Mouse (Mus musculus) limb, embryonic 12.5 days (tissue): ENCODE data around the gene Tesk2. TPM values are rescaled to one million over a fixed set of nuclear protein-coding genes. Genes with fewer than 3 reads are reported as not detected.

Source experiments
- ATAC-seq: fragments of 200-750 bp; cut with Nextera tagmentation; 2 replicates; pipeline ENCODE4 v1.8.0; 2017; ENCODE audit warnings: low read depth, moderate TSS enrichment; ENCODE audit not compliant: insufficient number of reproducible peaks, insufficient read depth, low FRiP score, low TSS enrichment
- H3K27ac ChIP-seq: fragments of 300-500 bp; sonication (generic); 2 replicates; pipeline ENCODE4 v1.5.1; 2016; ENCODE audit warnings: mild to moderate bottlenecking, moderate library complexity
- H3K27me3 ChIP-seq: fragments of 300-500 bp; sonication (generic); 2 replicates; pipeline ENCODE4 v1.6.1; 2016; ENCODE audit warnings: mild to moderate bottlenecking, moderate library complexity
- H3K36me3 ChIP-seq: fragments of 300-500 bp; sonication (generic); 2 replicates; pipeline ENCODE4 v1.6.1; 2016; ENCODE audit warnings: mild to moderate bottlenecking, moderate library complexity
- H3K4me1 ChIP-seq: fragments of 300-500 bp; sonication (generic); replicated peaks from 2 replicates; pipeline ENCODE4 v1.6.1; 2016
- H3K4me2 ChIP-seq: fragments of 300-500 bp; sonication (generic); 2 replicates; pipeline ENCODE4 v1.6.1; 2016; ENCODE audit warnings: mild to moderate bottlenecking, moderate library complexity
- H3K4me3 ChIP-seq: fragments of 300-500 bp; sonication (generic); replicated peaks from 2 replicates; pipeline ENCODE4 v1.5.1; 2016; ENCODE audit warnings: mild to moderate bottlenecking
- H3K9ac ChIP-seq: fragments of 300-500 bp; sonication (generic); replicated peaks from 2 replicates; pipeline ENCODE4 v1.6.1; 2016; ENCODE audit warnings: mild to moderate bottlenecking, moderate library complexity
- H3K9me3 ChIP-seq: fragments of 300-500 bp; sonication (generic); 2 replicates; pipeline ENCODE4 v1.6.1; 2016; ENCODE audit warnings: mild to moderate bottlenecking, moderate library complexity
- WGBS: fragments of 180-500 bp; shearing (Covaris S2); methylation state at CpG from one replicate; pipeline ENCODE4 v1.1.7; 2016; 5-methylcytosine and 5-hydroxymethylcytosine counted together
- polyA plus RNA-seq: library from polyadenylated mRNA; unstranded; fragments of >200 nt; fragmentation: Nextera tagmentation; extraction: Ambion mirVana; gene quantifications from 2 replicates; pipeline ENCODE4 v1.2.1, GENCODE M21; 2016

Gene Tesk2
- polyA plus RNA-seq, 1 experiment from 2014 or later = 13.2 TPM

DNA sequence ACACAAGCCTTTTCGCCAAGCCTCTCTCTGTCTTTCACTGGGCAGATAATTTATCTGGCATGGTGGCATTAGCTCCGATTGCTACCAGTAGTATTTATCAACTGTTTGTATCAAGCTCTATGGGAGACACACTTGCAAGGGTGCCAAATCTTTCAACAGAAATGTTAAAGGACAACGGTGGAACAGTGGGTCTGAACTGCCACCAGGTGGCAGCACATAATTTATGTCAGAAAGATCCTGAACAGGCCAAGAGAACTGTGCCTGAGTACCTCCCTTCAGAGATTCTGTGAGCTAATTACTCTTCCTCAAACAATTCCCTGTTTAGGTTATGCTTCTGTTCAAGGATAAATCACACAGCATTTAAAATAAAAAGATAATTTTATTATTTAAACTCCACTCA lies 1.4 kb upstream of the Tesk2 start:
- no peaks in the 10 kb centered on the region for H3K27me3 ChIP-seq
- H3K4me3 ChIP-seq = no peak overlapping the region
- H3K4me1 ChIP-seq = 0 out of 2 replicates have a peak, but pooled peaks cover 4% of the 10 kb centered on the region
- H3K4me2 ChIP-seq = no peak overlapping the region
- no peaks in the 10 kb centered on the region for H3K9me3 ChIP-seq
- peaks cover 16% of the 10 kb centered on the region for H3K36me3 ChIP-seq
- no peak for ATAC-seq
- no peak overlapping the region for H3K9ac ChIP-seq
- no peak overlapping the region for H3K27ac ChIP-seq
- 18% methylated on average over 3 of the region's 3 CpGs for WGBS

GRCm38 (mm10) chr4:116721098-116721628 lies 415 bp downstream of the Tesk2 start:
- H3K4me3 ChIP-seq = peak overlapping the region; percentile 82
- peaks cover 1% of the 10 kb centered on the region for H3K36me3 ChIP-seq
- H3K9me3 ChIP-seq = no peaks in the 10 kb centered on the region
- 0 out of 2 replicates have a peak, but pooled peaks cover 4% of the 10 kb centered on the region for H3K4me1 ChIP-seq
- peak overlapping the region; percentile 75 for H3K9ac ChIP-seq
- ATAC-seq = no peak; the same call in none of the 2 replicates
- no peaks in the 10 kb centered on the region for H3K27me3 ChIP-seq
- H3K4me2 ChIP-seq = peak overlapping the region; percentile 73
- peak overlapping the region; percentile 85 for H3K27ac ChIP-seq
- under 1% methylated on average over 29 of the region's 29 CpGs for WGBS

DNA sequence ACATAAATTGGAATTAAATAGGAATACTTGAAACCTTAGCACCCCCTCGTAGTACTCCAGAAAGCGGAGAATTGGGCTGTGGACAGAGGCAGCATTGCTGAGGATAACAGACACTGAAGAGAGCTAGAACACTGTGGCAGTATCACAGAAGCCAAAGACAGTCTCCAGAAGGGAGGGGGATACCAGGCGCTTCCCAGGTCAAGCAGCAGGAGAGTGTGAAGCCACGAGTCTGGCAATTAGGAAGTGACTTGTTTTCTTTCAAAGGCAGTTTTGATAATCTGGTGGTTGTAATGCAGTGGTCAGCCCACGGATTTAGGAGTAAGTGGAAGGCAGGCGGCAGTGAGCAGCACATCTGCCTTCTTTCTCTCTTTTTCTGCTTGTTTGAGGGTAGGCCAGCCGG lies 1.5 kb downstream of the Tesk2 start:
- H3K4me2 ChIP-seq = peak overlapping the region; percentile 73
- H3K9ac ChIP-seq = no peak overlapping the region; the same call in 1 of the 2 replicates
- no peaks in the 10 kb centered on the region for H3K36me3 ChIP-seq
- no peak for ATAC-seq
- H3K27ac ChIP-seq = no peak overlapping the region
- H3K4me3 ChIP-seq = no peak overlapping the region
- H3K27me3 ChIP-seq = no peaks in the 10 kb centered on the region
- 38% methylated on average over 7 of the region's 7 CpGs for WGBS
- no peaks in the 10 kb centered on the region for H3K9me3 ChIP-seq
- H3K4me1 ChIP-seq = 0 out of 2 replicates have a peak, but pooled peaks cover 4% of the 10 kb centered on the region

DNA sequence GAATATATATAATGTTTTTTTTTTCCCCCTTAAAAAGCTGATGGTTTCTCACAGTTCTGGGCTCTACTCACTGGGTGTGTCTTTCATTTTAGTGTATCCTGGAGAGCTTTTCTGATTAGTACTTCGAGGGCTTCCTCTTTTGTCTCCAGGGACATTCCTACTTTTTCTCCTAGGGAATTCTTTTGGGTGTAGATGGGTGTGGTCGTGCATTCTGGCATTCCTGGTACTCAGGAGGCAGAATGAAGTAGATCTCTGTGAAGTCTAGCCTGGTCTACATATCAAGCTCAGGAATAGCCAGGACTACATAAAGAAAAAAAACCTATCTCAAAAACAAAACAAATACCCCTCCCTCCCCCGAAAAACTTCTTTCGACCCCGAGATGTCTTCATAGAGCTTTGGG lies 4.7 kb downstream of the Tesk2 start:
- Histone ChIP-seq H3K27ac (no peak overlapping the region), H3K4me2 (no peak overlapping the region), H3K9me3 (no peaks in the 10 kb centered on the region), H3K4me3 (no peak overlapping the region), H3K9ac (no peak overlapping the region), H3K4me1 (0 out of 2 replicates have a peak, but pooled peaks cover 4% of the 10 kb centered on the region), H3K36me3 (no peaks in the 10 kb centered on the region), H3K27me3 (no peaks in the 10 kb centered on the region)
- 84% methylated on average over 5 of the region's 5 CpGs for WGBS
- ATAC-seq = no peak

DNA sequence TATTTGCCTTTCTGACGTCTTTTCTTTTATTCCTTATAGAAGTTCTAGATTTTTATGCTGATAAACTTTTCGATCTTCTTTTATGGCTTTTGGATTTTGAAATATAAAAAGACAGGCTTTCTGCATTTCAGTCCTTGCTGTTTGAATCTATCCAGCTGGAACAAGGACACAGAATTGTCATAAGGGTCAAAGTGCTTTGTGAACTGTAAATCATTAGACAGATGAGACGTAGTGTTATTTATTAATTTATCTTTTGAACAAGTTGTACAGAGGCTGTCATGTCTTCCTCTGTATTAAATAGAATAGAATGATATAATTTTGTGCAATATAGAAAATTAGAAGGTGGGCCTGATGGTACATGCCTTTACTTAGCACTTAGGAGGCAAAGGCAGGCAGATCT lies 6.7 kb downstream of the Tesk2 start:
- no peaks in the 10 kb centered on the region for H3K27me3 ChIP-seq
- ATAC-seq = no peak
- H3K9me3 ChIP-seq = no peaks in the 10 kb centered on the region
- H3K36me3 ChIP-seq = no peaks in the 10 kb centered on the region
- no peak overlapping the region for H3K27ac ChIP-seq
- no peak overlapping the region for H3K9ac ChIP-seq
- 0 out of 2 replicates have a peak, but pooled peaks cover 2% of the 10 kb centered on the region for H3K4me1 ChIP-seq
- no peak overlapping the region for H3K4me3 ChIP-seq
- 82% methylated on average over 3 of the region's 3 CpGs for WGBS
- no peak overlapping the region for H3K4me2 ChIP-seq

GRCm38 (mm10) chr4:116729532-116729931 lies 8.8 kb downstream of the Tesk2 start:
- ATAC-seq = no peak

DNA sequence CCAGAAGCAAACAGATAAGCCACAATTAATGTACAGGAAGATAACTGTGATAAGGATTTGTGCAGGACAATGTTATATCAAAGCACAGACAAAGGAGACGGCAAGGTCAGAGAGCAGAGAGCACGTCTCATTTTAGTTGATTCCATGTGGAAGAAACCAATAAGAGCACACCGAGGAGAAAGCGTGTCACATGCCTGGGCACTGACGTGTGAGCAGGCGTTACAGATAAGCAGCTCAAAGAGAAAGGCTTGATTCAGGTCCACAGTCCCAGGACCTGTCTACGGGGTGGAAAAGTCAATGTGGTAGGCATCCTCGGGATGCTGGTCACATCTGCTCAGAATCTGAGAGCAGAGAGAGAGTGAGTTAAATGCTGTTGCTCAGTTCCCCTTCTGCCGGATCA lies 10.3 kb downstream of the Tesk2 start:
- WGBS = 85% methylated on average over 9 of the region's 9 CpGs
- H3K36me3 ChIP-seq = no peaks in the 10 kb centered on the region
- H3K4me2 ChIP-seq = no peak overlapping the region
- no peak overlapping the region for H3K4me3 ChIP-seq
- no peaks in the 10 kb centered on the region for H3K27me3 ChIP-seq
- H3K9ac ChIP-seq = no peak overlapping the region
- no peaks in the 10 kb centered on the region for H3K4me1 ChIP-seq
- ATAC-seq = no peak
- no peak overlapping the region for H3K27ac ChIP-seq
- no peaks in the 10 kb centered on the region for H3K9me3 ChIP-seq

More at GRCm38 (mm10) chr4:116729532-116729931, 8.8 kb downstream of the Tesk2 start:
- Histone ChIP-seq H3K4me3 (no peak overlapping the region), H3K9me3 (no peaks in the 10 kb centered on the region), H3K9ac (no peak overlapping the region), H3K27me3 (no peaks in the 10 kb centered on the region), H3K36me3 (no peaks in the 10 kb centered on the region), H3K4me1 (no peaks in the 10 kb centered on the region), H3K4me2 (no peak overlapping the region), H3K27ac (no peak overlapping the region)
- WGBS = 90% methylated on average over 3 of the region's 3 CpGs

DNA sequence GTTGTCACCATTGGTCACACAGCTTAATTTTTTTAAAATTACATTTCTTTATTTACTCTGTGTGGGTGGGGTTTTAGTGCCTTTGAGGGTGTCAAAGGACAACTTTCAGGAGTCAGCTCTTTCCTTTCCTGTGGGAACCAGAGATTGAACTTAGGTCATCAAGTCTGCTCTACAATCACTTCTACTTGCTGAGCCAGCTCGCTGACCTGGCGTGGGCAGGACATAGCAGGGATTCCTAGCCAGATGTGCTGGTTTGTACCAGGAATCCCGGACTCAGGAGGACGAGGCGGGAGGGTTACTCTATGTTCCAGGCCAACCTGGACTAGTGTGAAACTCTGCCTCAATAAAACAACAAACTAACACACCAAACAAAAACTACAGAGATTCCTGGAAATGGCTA lies 11.6 kb downstream of the Tesk2 start:
- 77% methylated on average over 5 of the region's 5 CpGs for WGBS
- H3K4me1 ChIP-seq = no peaks in the 10 kb centered on the region
- ATAC-seq = no peak
- H3K36me3 ChIP-seq = no peaks in the 10 kb centered on the region
- H3K4me3 ChIP-seq = no peak overlapping the region
- H3K27ac ChIP-seq = no peak overlapping the region
- H3K9ac ChIP-seq = no peak overlapping the region
- no peaks in the 10 kb centered on the region for H3K9me3 ChIP-seq
- H3K27me3 ChIP-seq = no peaks in the 10 kb centered on the region
- H3K4me2 ChIP-seq = no peak overlapping the region

GRCm38 (mm10) chr4:116734996-116735395 lies 14.2 kb downstream of the Tesk2 start:
- H3K9me3 ChIP-seq = no peaks in the 10 kb centered on the region
- H3K4me3 ChIP-seq = no peak overlapping the region
- no peaks in the 10 kb centered on the region for H3K4me1 ChIP-seq
- no peak for ATAC-seq
- H3K36me3 ChIP-seq = 0 out of 2 replicates have a peak, but pooled peaks cover 4% of the 10 kb centered on the region
- no peak overlapping the region for H3K27ac ChIP-seq
- no peak overlapping the region for H3K9ac ChIP-seq
- H3K4me2 ChIP-seq = no peak overlapping the region
- no peaks in the 10 kb centered on the region for H3K27me3 ChIP-seq
- 69% methylated on average over 2 of the region's 2 CpGs for WGBS

DNA sequence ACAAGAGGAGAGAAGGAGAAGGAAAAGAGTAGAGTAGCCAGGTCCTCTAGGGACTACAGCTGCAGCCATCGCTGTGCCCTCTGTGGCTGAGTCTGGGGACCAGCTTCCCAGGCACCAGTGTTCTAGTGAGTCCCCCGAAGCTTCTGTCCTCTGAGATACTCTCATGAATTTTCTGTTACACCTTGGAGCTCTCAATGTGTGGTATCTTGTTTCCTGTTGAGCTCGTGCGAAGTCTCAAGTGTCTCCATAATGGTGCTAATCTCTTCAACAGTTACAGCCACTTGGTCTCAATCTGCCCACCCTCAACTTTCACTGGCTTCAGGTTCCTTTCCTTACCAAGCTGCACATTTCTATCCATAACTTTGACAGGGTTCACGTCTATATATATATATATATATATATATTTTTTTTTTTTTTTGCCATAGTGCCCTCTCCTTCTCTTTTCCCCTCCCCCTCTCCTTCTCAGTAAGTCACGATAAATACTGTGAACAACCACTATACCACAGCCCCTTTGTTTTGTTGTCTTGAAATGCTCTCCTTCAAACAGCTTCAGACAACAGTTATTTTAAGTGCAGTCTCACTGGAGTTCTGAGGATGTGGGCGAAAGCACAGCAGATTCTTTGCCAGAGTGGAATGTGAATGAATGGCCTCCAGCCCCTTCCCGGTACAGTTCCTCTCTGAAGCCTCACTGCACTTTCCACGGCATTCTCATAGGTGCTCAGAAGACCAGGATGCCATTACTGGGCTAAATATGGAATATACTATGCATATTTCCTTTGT lies 18.4 kb downstream of the Tesk2 start:
- ATAC-seq = no peak
- no peak overlapping the region for H3K4me3 ChIP-seq
- H3K4me2 ChIP-seq = no peak overlapping the region
- H3K27me3 ChIP-seq = no peaks in the 10 kb centered on the region
- no peak overlapping the region for H3K9ac ChIP-seq
- H3K36me3 ChIP-seq = 0 out of 2 replicates have a peak, but pooled peaks cover 4% of the 10 kb centered on the region
- no peaks in the 10 kb centered on the region for H3K9me3 ChIP-seq
- H3K27ac ChIP-seq = no peak overlapping the region
- H3K4me1 ChIP-seq = no peaks in the 10 kb centered on the region
- 84% methylated on average over 9 of the region's 9 CpGs for WGBS

- 94% methylated on average over 2 of the region's 2 CpGs for WGBS
- Histone ChIP-seq H3K4me1 (no peaks in the 10 kb centered on the region), H3K36me3 (peaks cover 4% of the 10 kb centered on the region; the same call in 1 of the 2 replicates)
Observed at GRCm38 (mm10) chr4:116749750-116750149, 29.0 kb downstream of the Tesk2 start.

More at GRCm38 (mm10) chr4:116749750-116750149, 29.0 kb downstream of the Tesk2 start:
- Histone ChIP-seq H3K27me3 (no peaks in the 10 kb centered on the region), H3K9ac (no peak overlapping the region), H3K4me3 (no peak overlapping the region), H3K9me3 (no peaks in the 10 kb centered on the region), H3K27ac (no peak overlapping the region), H3K4me2 (no peak overlapping the region)
- ATAC-seq = no peak
